Mouse (Mus musculus): ENCODE results near the gene Gm37240. TPM values are rescaled to one million over a fixed set of nuclear protein-coding genes. Genes with fewer than 3 reads are reported as not detected.

Gene Gm37240
- polyA plus RNA-seq, 1 experiment, result 0.91 TPM

DNA sequence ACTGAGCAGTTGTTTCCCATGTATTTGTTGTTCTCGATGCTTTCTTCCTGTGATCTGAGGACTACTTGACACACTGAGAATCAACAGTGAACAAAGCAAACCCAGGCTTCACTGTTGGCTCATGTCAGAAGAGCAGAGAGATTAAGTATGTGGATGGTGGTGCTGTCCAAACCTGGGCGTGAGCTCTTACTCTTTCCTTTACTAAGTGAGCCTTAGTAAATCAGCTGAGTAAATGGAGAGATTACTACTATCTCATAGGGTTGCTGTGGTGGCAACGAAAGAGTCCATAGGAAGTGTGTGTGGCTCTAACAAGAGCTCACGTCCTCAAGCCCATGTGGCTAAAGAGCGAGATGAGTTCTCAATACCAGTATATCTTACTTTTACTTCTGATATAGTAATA lies 950.4 kb downstream of the Gm37240 start:
- Histone ChIP-seq H3K9me3 (replicated peaks; ENCODE audit: control insufficient read depth, insufficient read depth, low read length, poor library complexity, severe bottlenecking) (no peaks in the 10 kb centered on the region), H3K36me3 (ENCODE audit: control insufficient read depth, insufficient read depth, low read length, poor library complexity, severe bottlenecking) (no peaks in the 10 kb centered on the region), H3K9ac (ENCODE audit: low read depth, poor library complexity, severe bottlenecking) (no peak overlapping the region), H3K4me1 (ENCODE audit: control insufficient read depth, insufficient read depth, low read length) (no peaks in the 10 kb centered on the region), H3K27me3 (ENCODE audit: control insufficient read depth, insufficient read depth, low read length, poor library complexity, severe bottlenecking) (no peaks in the 10 kb centered on the region), H3K4me3 (ENCODE audit: low read depth, low read length) (no peak overlapping the region), H3K27ac (ENCODE audit: insufficient read depth, low read length) (no peak overlapping the region)
- TF ChIP-seq POLR2A (IDR thresholded peaks at IDR 0.05; ENCODE audit: insufficient read depth, low read length), result no peak
- no peak for TF ChIP-seq EP300 (IDR thresholded peaks at IDR 0.05; ENCODE audit: insufficient read depth, low read depth, low read length)
- TF ChIP-seq CTCF (IDR thresholded peaks at IDR 0.05; ENCODE audit: low read depth, low read length), result no peak

DNA sequence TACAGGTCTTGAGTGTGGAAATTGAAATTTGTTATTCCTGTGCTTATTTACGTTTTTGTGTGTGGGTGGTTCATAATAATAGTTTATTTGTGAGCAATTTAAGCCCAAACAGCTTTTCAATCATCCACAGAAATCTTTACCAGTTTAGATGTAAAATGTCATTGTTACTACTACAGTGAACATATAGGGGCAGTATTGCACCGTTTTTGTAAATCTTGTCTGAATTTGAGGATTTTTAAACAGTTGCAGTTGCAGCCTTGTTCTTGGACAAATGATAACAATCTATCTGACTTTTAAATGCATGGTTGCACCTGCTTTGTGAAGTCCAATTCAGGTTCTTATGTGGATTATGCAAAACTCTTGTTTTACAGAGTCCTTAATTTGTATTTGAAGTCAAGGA lies 951.1 kb downstream of the Gm37240 start:
- Histone ChIP-seq H3K4me1 (ENCODE audit: control insufficient read depth, insufficient read depth, low read length) (no peaks in the 10 kb centered on the region), H3K9ac (ENCODE audit: low read depth, poor library complexity, severe bottlenecking) (no peak overlapping the region), H3K36me3 (ENCODE audit: control insufficient read depth, insufficient read depth, low read length, poor library complexity, severe bottlenecking) (no peaks in the 10 kb centered on the region), H3K9me3 (replicated peaks; ENCODE audit: control insufficient read depth, insufficient read depth, low read length, poor library complexity, severe bottlenecking) (no peaks in the 10 kb centered on the region), H3K27me3 (ENCODE audit: control insufficient read depth, insufficient read depth, low read length, poor library complexity, severe bottlenecking) (no peaks in the 10 kb centered on the region), H3K4me3 (ENCODE audit: low read depth, low read length) (no peak overlapping the region), H3K27ac (ENCODE audit: insufficient read depth, low read length) (no peak overlapping the region)
- no peak for TF ChIP-seq EP300 (IDR thresholded peaks at IDR 0.05; ENCODE audit: insufficient read depth, low read depth, low read length)
- TF ChIP-seq CTCF (IDR thresholded peaks at IDR 0.05; ENCODE audit: low read depth, low read length), result no peak
- TF ChIP-seq POLR2A (IDR thresholded peaks at IDR 0.05; ENCODE audit: insufficient read depth, low read length), result no peak

DNA sequence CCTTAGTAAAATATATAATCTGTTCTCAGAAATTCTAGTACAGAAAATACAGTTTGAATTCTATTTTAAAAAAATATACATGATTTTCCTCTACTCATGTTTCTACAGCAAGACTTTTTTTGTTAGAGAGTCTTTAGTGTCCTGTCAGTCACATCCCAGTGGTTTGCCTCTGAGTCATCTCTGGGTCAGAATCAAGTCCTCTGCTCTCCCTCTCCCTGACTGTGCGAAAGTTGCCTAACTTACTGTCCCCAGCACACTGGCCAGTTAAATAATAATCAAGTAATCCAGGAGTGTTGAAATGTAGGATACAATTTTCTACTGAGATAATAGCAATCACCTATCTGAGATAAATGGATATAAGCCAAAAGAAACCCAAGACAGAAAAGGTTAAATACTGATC lies 951.6 kb downstream of the Gm37240 start:
- no peak overlapping the region for H3K4me3 ChIP-seq (ENCODE audit: low read depth, low read length)
- H3K4me1 ChIP-seq (ENCODE audit: control insufficient read depth, insufficient read depth, low read length), result no peaks in the 10 kb centered on the region
- no peaks in the 10 kb centered on the region for H3K9me3 ChIP-seq (replicated peaks; ENCODE audit: control insufficient read depth, insufficient read depth, low read length, poor library complexity, severe bottlenecking)
- H3K36me3 ChIP-seq (ENCODE audit: control insufficient read depth, insufficient read depth, low read length, poor library complexity, severe bottlenecking), result no peaks in the 10 kb centered on the region
- no peak overlapping the region for H3K27ac ChIP-seq (ENCODE audit: insufficient read depth, low read length)
- no peaks in the 10 kb centered on the region for H3K27me3 ChIP-seq (ENCODE audit: control insufficient read depth, insufficient read depth, low read length, poor library complexity, severe bottlenecking)
- H3K9ac ChIP-seq (ENCODE audit: low read depth, poor library complexity, severe bottlenecking), result no peak overlapping the region
- TF ChIP-seq CTCF (IDR thresholded peaks at IDR 0.05; ENCODE audit: low read depth, low read length) (no peak), EP300 (IDR thresholded peaks at IDR 0.05; ENCODE audit: insufficient read depth, low read depth, low read length) (no peak), POLR2A (IDR thresholded peaks at IDR 0.05; ENCODE audit: insufficient read depth, low read length) (no peak)

DNA sequence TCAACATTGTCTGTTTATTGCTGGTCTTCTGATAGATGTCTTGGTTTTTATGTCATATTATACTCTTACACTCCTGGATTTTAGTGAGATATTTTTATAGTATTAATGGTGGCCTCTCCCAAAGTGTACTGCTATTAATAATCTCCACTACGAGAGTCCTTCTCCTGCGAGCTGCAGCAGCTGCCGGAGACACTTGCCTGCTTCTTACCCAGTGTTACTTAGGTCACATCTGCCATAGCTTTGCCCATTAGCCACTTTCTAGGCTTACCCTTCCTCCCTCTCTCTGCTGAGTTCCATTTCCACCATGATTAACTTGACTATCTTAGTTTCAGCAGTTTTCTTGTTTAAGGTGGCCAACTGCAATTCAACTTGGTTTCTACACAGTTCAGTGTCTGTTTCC lies 956.6 kb downstream of the Gm37240 start:
- Histone ChIP-seq H3K27ac (ENCODE audit: insufficient read depth, low read length) (no peak overlapping the region), H3K36me3 (ENCODE audit: control insufficient read depth, insufficient read depth, low read length, poor library complexity, severe bottlenecking) (no peaks in the 10 kb centered on the region), H3K9ac (ENCODE audit: low read depth, poor library complexity, severe bottlenecking) (no peak overlapping the region), H3K4me3 (ENCODE audit: low read depth, low read length) (no peak overlapping the region), H3K9me3 (replicated peaks; ENCODE audit: control insufficient read depth, insufficient read depth, low read length, poor library complexity, severe bottlenecking) (no peaks in the 10 kb centered on the region; the same call in 1 of the 2 replicates), H3K27me3 (ENCODE audit: control insufficient read depth, insufficient read depth, low read length, poor library complexity, severe bottlenecking) (no peaks in the 10 kb centered on the region), H3K4me1 (ENCODE audit: control insufficient read depth, insufficient read depth, low read length) (no peaks in the 10 kb centered on the region)
- no peak for TF ChIP-seq CTCF (IDR thresholded peaks at IDR 0.05; ENCODE audit: low read depth, low read length)
- no peak for TF ChIP-seq EP300 (IDR thresholded peaks at IDR 0.05; ENCODE audit: insufficient read depth, low read depth, low read length)
- no peak for TF ChIP-seq POLR2A (IDR thresholded peaks at IDR 0.05; ENCODE audit: insufficient read depth, low read length)

DNA sequence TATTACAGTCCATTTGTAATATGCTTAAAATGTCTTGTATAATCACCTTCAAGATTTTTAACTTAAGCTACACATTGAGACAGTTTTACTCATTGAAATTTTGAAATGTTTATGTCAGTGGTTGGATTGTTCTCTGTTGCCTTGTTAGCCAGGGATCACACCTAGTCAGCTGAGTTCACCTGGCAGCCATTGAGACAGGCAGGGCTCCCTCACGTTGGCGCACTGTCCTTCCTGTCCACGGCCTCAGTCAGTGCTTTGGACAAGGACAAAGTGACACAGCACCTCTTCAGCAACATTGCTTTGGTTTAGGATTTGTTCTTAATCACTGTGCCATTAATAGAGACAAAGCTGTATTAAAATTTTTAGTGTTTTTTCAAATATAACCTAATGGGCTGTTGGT lies 958.1 kb downstream of the Gm37240 start:
- no peak for TF ChIP-seq CTCF (IDR thresholded peaks at IDR 0.05; ENCODE audit: low read depth, low read length)
- TF ChIP-seq EP300 (IDR thresholded peaks at IDR 0.05; ENCODE audit: insufficient read depth, low read depth, low read length), result no peak
- no peak for TF ChIP-seq POLR2A (IDR thresholded peaks at IDR 0.05; ENCODE audit: insufficient read depth, low read length)
- Histone ChIP-seq H3K27ac (ENCODE audit: insufficient read depth, low read length) (no peak overlapping the region), H3K9ac (ENCODE audit: low read depth, poor library complexity, severe bottlenecking) (no peak overlapping the region), H3K4me1 (ENCODE audit: control insufficient read depth, insufficient read depth, low read length) (no peaks in the 10 kb centered on the region), H3K27me3 (ENCODE audit: control insufficient read depth, insufficient read depth, low read length, poor library complexity, severe bottlenecking) (no peaks in the 10 kb centered on the region), H3K36me3 (ENCODE audit: control insufficient read depth, insufficient read depth, low read length, poor library complexity, severe bottlenecking) (no peaks in the 10 kb centered on the region), H3K4me3 (ENCODE audit: low read depth, low read length) (no peak overlapping the region), H3K9me3 (replicated peaks; ENCODE audit: control insufficient read depth, insufficient read depth, low read length, poor library complexity, severe bottlenecking) (no peaks in the 10 kb centered on the region; the same call in 1 of the 2 replicates)

DNA sequence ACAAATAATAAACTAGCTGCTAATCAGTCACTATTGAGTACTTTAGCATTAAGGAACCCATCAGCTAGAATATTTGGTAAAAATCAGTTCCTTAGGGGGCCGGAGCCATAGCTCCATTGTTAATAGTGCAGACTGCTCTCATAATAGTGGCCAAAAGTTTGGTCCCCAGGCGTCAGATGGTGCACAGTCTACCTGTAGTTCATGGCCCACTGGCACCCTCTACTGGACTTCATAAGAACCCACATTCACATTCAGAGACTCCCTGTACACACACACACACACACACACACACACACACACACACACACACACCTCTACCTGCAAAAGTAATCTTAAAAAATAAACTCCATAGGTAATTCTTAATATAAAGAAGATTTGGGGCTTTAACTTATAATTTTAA lies 959.4 kb downstream of the Gm37240 start:
- no peak overlapping the region for H3K4me3 ChIP-seq (ENCODE audit: low read depth, low read length)

More for the DNA sequence above, 959.4 kb downstream of the Gm37240 start:
- Histone ChIP-seq H3K36me3 (ENCODE audit: control insufficient read depth, insufficient read depth, low read length, poor library complexity, severe bottlenecking) (no peaks in the 10 kb centered on the region), H3K27ac (ENCODE audit: insufficient read depth, low read length) (no peak overlapping the region), H3K27me3 (ENCODE audit: control insufficient read depth, insufficient read depth, low read length, poor library complexity, severe bottlenecking) (no peaks in the 10 kb centered on the region), H3K9ac (ENCODE audit: low read depth, poor library complexity, severe bottlenecking) (no peak overlapping the region), H3K9me3 (replicated peaks; ENCODE audit: control insufficient read depth, insufficient read depth, low read length, poor library complexity, severe bottlenecking) (no peaks in the 10 kb centered on the region; the same call in 1 of the 2 replicates), H3K4me1 (ENCODE audit: control insufficient read depth, insufficient read depth, low read length) (no peaks in the 10 kb centered on the region)
- TF ChIP-seq POLR2A (IDR thresholded peaks at IDR 0.05; ENCODE audit: insufficient read depth, low read length) (no peak), CTCF (IDR thresholded peaks at IDR 0.05; ENCODE audit: low read depth, low read length) (peak; percentile 9), EP300 (IDR thresholded peaks at IDR 0.05; ENCODE audit: insufficient read depth, low read depth, low read length) (no peak)

Data from ES-Bruce4 (cell line).